Mouse (Mus musculus): ENCODE data around the gene Pafah1b3.

Gene Pafah1b3

GRCm38 (mm10) chr7:25305956-25306613 is 8.3 kb upstream of the Pafah1b3 start, which contains the start of gene Tmem145:
Tmem145 (plus strand) TSS chr7:25306106.
- DNase-seq (ENCODE audit: low spot score in 2 of 2) = no peak

GRCm38 (mm10) chr7:25305481-25305880 is 7.7 kb upstream of the Pafah1b3 start:
- no peak for DNase-seq (ENCODE audit: low spot score in 2 of 2)

GRCm38 (mm10) chr7:25303685-25304006 is 5.9 kb upstream of the Pafah1b3 start:
- DNase-seq (ENCODE audit: low spot score in 2 of 2) = no peak

- no peak for DNase-seq (ENCODE audit: low spot score in 2 of 2)
These were observed 5.4 kb upstream of the Pafah1b3 start for GRCm38 (mm10) chr7:25303003-25303684.

GRCm38 (mm10) chr7:25301063-25301462 is 3.3 kb upstream of the Pafah1b3 start, which contains the start of gene Prr19:
Prr19 (plus strand) TSS chr7:25301411.
- DNase-seq (ENCODE audit: low spot score in 2 of 2) = no peak

GRCm38 (mm10) chr7:25296945-25297453 is 787 bp downstream of the Pafah1b3 start:
- DNase-seq (ENCODE audit: low spot score in 2 of 2) = no peak

GRCm38 (mm10) chr7:25294960-25295722 is 2.6 kb downstream of the Pafah1b3 start:
- no peak for DNase-seq (ENCODE audit: low spot score in 2 of 2)

- DNase-seq (ENCODE audit: low spot score in 2 of 2) = no peak
These were observed 3.3 kb downstream of the Pafah1b3 start for GRCm38 (mm10) chr7:25294495-25294894.

GRCm38 (mm10) chr7:25293191-25293739 is 4.5 kb downstream of the Pafah1b3 start:
- DNase-seq (ENCODE audit: low spot score in 2 of 2) = no peak

- no peak for DNase-seq (ENCODE audit: low spot score in 2 of 2)
These were observed 5.7 kb downstream of the Pafah1b3 start for GRCm38 (mm10) chr7:25292107-25292506.

- DNase-seq (ENCODE audit: low spot score in 2 of 2) = no peak
These were observed 6.9 kb downstream of the Pafah1b3 start for GRCm38 (mm10) chr7:25290911-25291310.

GRCm38 (mm10) chr7:25290463-25290862 is 7.3 kb downstream of the Pafah1b3 start:
- no peak for DNase-seq (ENCODE audit: low spot score in 2 of 2)

GRCm38 (mm10) chr7:25289925-25290324 is 7.9 kb downstream of the Pafah1b3 start:
- DNase-seq (ENCODE audit: low spot score in 2 of 2) = no peak

GRCm38 (mm10) chr7:25288721-25289120 is 9.1 kb downstream of the Pafah1b3 start:
- DNase-seq (ENCODE audit: low spot score in 2 of 2) = no peak

- DNase-seq (ENCODE audit: low spot score in 2 of 2) = no peak
These were observed 9.8 kb downstream of the Pafah1b3 start for GRCm38 (mm10) chr7:25288011-25288410.

GRCm38 (mm10) chr7:25286989-25287388 is 10.8 kb downstream of the Pafah1b3 start:
- DNase-seq (ENCODE audit: low spot score in 2 of 2) = no peak

- no peak for DNase-seq (ENCODE audit: low spot score in 2 of 2)
These were observed 12.1 kb downstream of the Pafah1b3 start for GRCm38 (mm10) chr7:25285511-25286238.

- DNase-seq (ENCODE audit: low spot score in 2 of 2) = no peak
These were observed 13.0 kb downstream of the Pafah1b3 start for GRCm38 (mm10) chr7:25284766-25285165.

GRCm38 (mm10) chr7:25284171-25284570 is 13.6 kb downstream of the Pafah1b3 start:
- no peak for DNase-seq (ENCODE audit: low spot score in 2 of 2)

- no peak for DNase-seq (ENCODE audit: low spot score in 2 of 2)
These were observed 14.1 kb downstream of the Pafah1b3 start for GRCm38 (mm10) chr7:25283637-25284036.

GRCm38 (mm10) chr7:25282731-25283211 is 15.0 kb downstream of the Pafah1b3 start:
- peak in 1 of 2 experiments; percentile 67 for DNase-seq (ENCODE audit: low spot score in 2 of 2)

Data from heart, adult 9 months (tissue).